23 mouse cellular contexts compared by ENCODE assay signal in genomic region chr4:142492926-142493492, GRCm38 (mm10).
A peak's percentile ranks its signal among the peaks of the same experiment; 100 is the strongest.
DNase-seq lines count a peak whose midpoint lies in the region; ATAC-seq lines count a peak whose summit lies in the region.
"Had no signal": no experiment of that assay in that cellular context is flagged by ENCODE, and none has a peak within 500 bp of the region (broad histone marks: within the 10 kb centered on the region; RNA-seq: fewer than 3 reads in every experiment).

No protein-coding gene starts in this region.

- WGBS in heart, embryonic 10.5 days, result 50% methylated on average over 10 of the region's 10 CpGs
- 51% methylated on average over 10 of the region's 10 CpGs for WGBS in lung, embryonic 15.5 days
- WGBS in heart, embryonic 14.5 days, result 29% methylated on average over 10 of the region's 10 CpGs
- 82% methylated on average over 10 of the region's 10 CpGs for WGBS in hindbrain, embryonic 11.5 days
- 71% methylated on average over 10 of the region's 10 CpGs for WGBS in hindbrain, embryonic 16.5 days

- DNase-seq in heart, adult 18-20 months, result peak; percentile 69 to 73
- no peak for DNase-seq in heart, embryonic 10.5 days (ENCODE audit: low spot score)
- no peak for DNase-seq in lung, postnatal 25 days (ENCODE audit: low spot score)
- DNase-seq in heart, postnatal 36 days, result peak; percentile 20 to 54
- no peak for DNase-seq in hindbrain, embryonic 11.5 days (ENCODE audit: low spot score)
- DNase-seq: B cell, adult 2 months; cerebellum, adult 18-20 months; cerebellum, postnatal 25 days; embryo, embryonic 11 days; forebrain, postnatal 0 days; gastrocnemius, postnatal 36 days; right cerebral cortex, postnatal 14 days; spleen, adult 18-20 months; thymus, postnatal 36 days had no signal

- peaks cover 43% of the 10 kb centered on the region for H3K27me3 ChIP-seq in heart, embryonic 10.5 days (ENCODE audit: insufficient read depth, poor library complexity, severe bottlenecking)
- peaks cover 12% of the 10 kb centered on the region; the same call in 1 of the 2 replicates for H3K27me3 ChIP-seq in lung, embryonic 15.5 days
- H3K27me3 ChIP-seq in heart, embryonic 14.5 days (ENCODE audit: control insufficient read depth, insufficient read depth, low read length), result peaks cover 51% of the 10 kb centered on the region
- no peaks in the 10 kb centered on the region for H3K27me3 ChIP-seq in hindbrain, embryonic 11.5 days (ENCODE audit: control insufficient read depth, insufficient read depth, low read length)
- H3K27me3 ChIP-seq in hindbrain, embryonic 16.5 days (replicated peaks; ENCODE audit: control insufficient read depth, insufficient read depth, low read length), result no peaks in the 10 kb centered on the region
- H3K27me3 ChIP-seq: embryonic facial prominence, embryonic 15.5 days; hindbrain, embryonic 12.5 days; midbrain, embryonic 15.5 days; neural tube, embryonic 15.5 days had no signal

- no peaks in the 10 kb centered on the region for H3K9me3 ChIP-seq in heart, embryonic 10.5 days
- no peaks in the 10 kb centered on the region for H3K9me3 ChIP-seq in lung, embryonic 15.5 days
- no peaks in the 10 kb centered on the region for H3K9me3 ChIP-seq in heart, embryonic 14.5 days (ENCODE audit: control insufficient read depth, low read length)
- H3K9me3 ChIP-seq in hindbrain, embryonic 11.5 days (ENCODE audit: control insufficient read depth, low read length), result no peaks in the 10 kb centered on the region
- no peaks in the 10 kb centered on the region for H3K9me3 ChIP-seq in hindbrain, embryonic 16.5 days (ENCODE audit: control insufficient read depth, low read length)
- H3K9me3 ChIP-seq: embryonic facial prominence, embryonic 15.5 days; hindbrain, embryonic 12.5 days; kidney, embryonic 15.5 days; midbrain, embryonic 15.5 days; neural tube, embryonic 15.5 days had no signal

- H3K36me3 ChIP-seq in heart, embryonic 10.5 days, result no peaks in the 10 kb centered on the region
- H3K36me3 ChIP-seq in lung, embryonic 15.5 days, result no peaks in the 10 kb centered on the region
- no peaks in the 10 kb centered on the region for H3K36me3 ChIP-seq in heart, embryonic 14.5 days (ENCODE audit: control insufficient read depth, insufficient read depth, low read length)
- no peaks in the 10 kb centered on the region for H3K36me3 ChIP-seq in hindbrain, embryonic 11.5 days (ENCODE audit: control insufficient read depth, insufficient read depth, low read length)
- no peaks in the 10 kb centered on the region for H3K36me3 ChIP-seq in hindbrain, embryonic 16.5 days (ENCODE audit: control insufficient read depth, insufficient read depth, low read length)
- H3K36me3 ChIP-seq: embryonic facial prominence, embryonic 15.5 days; hindbrain, embryonic 12.5 days; kidney, embryonic 15.5 days; midbrain, embryonic 15.5 days; neural tube, embryonic 15.5 days had no signal

- no peak overlapping the region for H3K4me2 ChIP-seq in lung, embryonic 15.5 days
- H3K4me2 ChIP-seq in heart, embryonic 14.5 days (ENCODE audit: low read length), result no peak overlapping the region
- no peak overlapping the region for H3K4me2 ChIP-seq in hindbrain, embryonic 11.5 days (replicated peaks; ENCODE audit: low read depth, low read length)
- no peak overlapping the region for H3K4me2 ChIP-seq in hindbrain, embryonic 16.5 days (ENCODE audit: low read length)
- H3K4me2 ChIP-seq: embryonic facial prominence, embryonic 15.5 days; hindbrain, embryonic 12.5 days; kidney, embryonic 15.5 days; midbrain, embryonic 15.5 days; neural tube, embryonic 15.5 days had no signal

- peaks cover 9% of the 10 kb centered on the region; the same call in 1 of the 2 replicates for H3K4me1 ChIP-seq in heart, embryonic 10.5 days
- peaks cover 8% of the 10 kb centered on the region; the same call in 1 of the 2 replicates for H3K4me1 ChIP-seq in lung, embryonic 15.5 days
- H3K4me1 ChIP-seq in heart, embryonic 14.5 days (ENCODE audit: control insufficient read depth in 2 of 2, insufficient read depth in 2 of 2, low read length in 2 of 2), result peaks cover 5 to 10% of the 10 kb centered on the region in 2 experiments; a peak in 3 of 4 replicates
- H3K4me1 ChIP-seq in hindbrain, embryonic 11.5 days (replicated peaks; ENCODE audit: control insufficient read depth, insufficient read depth, low read length), result no peaks in the 10 kb centered on the region
- H3K4me1 ChIP-seq in hindbrain, embryonic 16.5 days (ENCODE audit: control insufficient read depth, insufficient read depth, low read depth, low read length), result no peaks in the 10 kb centered on the region
- H3K4me1 ChIP-seq: embryonic facial prominence, embryonic 15.5 days; midbrain, embryonic 15.5 days had no signal

- H3K9ac ChIP-seq in lung, embryonic 15.5 days, result no peak overlapping the region
- no peak overlapping the region for H3K9ac ChIP-seq in heart, embryonic 14.5 days (ENCODE audit: low read length)
- no peak overlapping the region for H3K9ac ChIP-seq in hindbrain, embryonic 11.5 days (ENCODE audit: low read depth, low read length)
- no peak overlapping the region for H3K9ac ChIP-seq in hindbrain, embryonic 16.5 days (ENCODE audit: low read depth, low read length)
- H3K9ac ChIP-seq: embryonic facial prominence, embryonic 15.5 days; forebrain, postnatal 0 days; hindbrain, embryonic 12.5 days; kidney, embryonic 15.5 days; midbrain, embryonic 15.5 days; neural tube, embryonic 15.5 days had no signal

- peak; percentile 70; the same call in 1 of the 2 replicates for ATAC-seq in lung, embryonic 15.5 days (ENCODE audit: borderline replicate concordance, extremely low read depth, low FRiP score, low TSS enrichment)
- peak; percentile 41; the same call in 1 of the 2 replicates for ATAC-seq in heart, embryonic 14.5 days (ENCODE audit: insufficient number of reproducible peaks, insufficient read depth, low FRiP score, low read depth)
- ATAC-seq in hindbrain, embryonic 11.5 days (ENCODE audit: low FRiP score), result no peak
- ATAC-seq in hindbrain, embryonic 16.5 days, result no peak
- ATAC-seq: forebrain, postnatal 0 days; inflammation-experienced regulatory T-cells, adult 6 months; midbrain, embryonic 15.5 days had no signal

- no peak overlapping the region for H3K4me3 ChIP-seq in heart, embryonic 10.5 days
- no peak overlapping the region for H3K4me3 ChIP-seq in lung, embryonic 15.5 days
- no peak overlapping the region for H3K4me3 ChIP-seq in heart, embryonic 14.5 days (ENCODE audit: control insufficient read depth in 1 of 2, insufficient read depth in 1 of 2, low read depth in 1 of 2, low read length in 2 of 2)
- H3K4me3 ChIP-seq in hindbrain, embryonic 11.5 days (ENCODE audit: low read depth, low read length), result no peak overlapping the region
- H3K4me3 ChIP-seq in hindbrain, embryonic 16.5 days (ENCODE audit: low read length), result no peak overlapping the region
- H3K4me3 ChIP-seq: embryonic facial prominence, embryonic 15.5 days; hindbrain, embryonic 12.5 days; kidney, embryonic 15.5 days; midbrain, embryonic 15.5 days; neural tube, embryonic 15.5 days had no signal

- H3K27ac ChIP-seq in heart, embryonic 10.5 days, result no peak overlapping the region
- H3K27ac ChIP-seq in lung, embryonic 15.5 days, result peak overlapping the region; percentile 16; the same call in 1 of the 2 replicates
- H3K27ac ChIP-seq in heart, embryonic 14.5 days (replicated peaks in 1 of 2; ENCODE audit: control insufficient read depth in 1 of 2, insufficient read depth in 1 of 2, low read depth in 2 of 2, low read length in 2 of 2), result no peak overlapping the region
- H3K27ac ChIP-seq in hindbrain, embryonic 11.5 days (ENCODE audit: low read depth, low read length), result no peak overlapping the region
- no peak overlapping the region for H3K27ac ChIP-seq in hindbrain, embryonic 16.5 days (ENCODE audit: low read depth, low read length)
- H3K27ac ChIP-seq: embryonic facial prominence, embryonic 15.5 days; hindbrain, embryonic 12.5 days; kidney, embryonic 15.5 days; midbrain, embryonic 15.5 days; neural tube, embryonic 15.5 days had no signal

- intact Hi-C loops in heart, postnatal 36 days (cut with DNase I), result no loop called here

Comparison
In these comparisons a context has a peak if more than half of its experiments do, and no peak if none do; other contexts are left out.
1. DNase-seq: peak in heart, adult 18-20 months (2 of 2) and heart, postnatal 36 days (2 of 2); none in heart, embryonic 10.5 days (single experiment), lung, postnatal 25 days (single experiment) and hindbrain, embryonic 11.5 days (single experiment).
2. ATAC-seq: peak in lung, embryonic 15.5 days (single experiment) and heart, embryonic 14.5 days (single experiment); none in hindbrain, embryonic 11.5 days (single experiment) and hindbrain, embryonic 16.5 days (single experiment).